Mouse (Mus musculus): Measurements from ENCODE around the gene Cdh15.

Gene Cdh15

DNA sequence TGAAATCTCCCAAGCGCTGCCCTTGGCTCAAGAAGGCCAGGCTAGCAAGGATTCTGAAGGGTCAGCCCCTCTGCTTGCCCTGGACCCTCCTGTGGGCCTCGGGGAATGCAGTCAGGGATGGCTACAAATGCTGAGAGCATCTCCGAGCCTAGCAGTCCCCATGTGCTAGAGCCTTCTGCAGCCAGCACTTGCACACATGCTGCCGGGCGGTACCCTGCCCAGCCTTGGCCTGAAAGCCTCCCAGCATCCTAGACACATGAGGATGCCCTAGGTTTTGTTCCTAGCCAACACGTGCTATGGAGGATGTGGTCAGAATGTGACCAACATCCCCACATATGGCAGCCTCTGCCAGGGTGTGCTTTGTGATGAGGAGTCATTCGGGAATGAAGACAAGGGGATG lies 6.6 kb downstream of the Cdh15 start:
- H3K36me3 ChIP-seq (ENCODE audit: control insufficient read depth, insufficient read depth, low read length, poor library complexity, severe bottlenecking): no peaks in the 10 kb centered on the region
- no peak for DNase-seq (ENCODE audit: low read depth, low spot score)
- H3K27me3 ChIP-seq (ENCODE audit: control insufficient read depth, insufficient read depth, low read length, poor library complexity, severe bottlenecking): no peaks in the 10 kb centered on the region

GRCm38 (mm10) chr8:122855123-122855522 lies 7.4 kb downstream of the Cdh15 start:
- DNase-seq (ENCODE audit: low read depth, low spot score): no peak

GRCm38 (mm10) chr8:122856288-122856687 lies 8.5 kb downstream of the Cdh15 start:
- Histone ChIP-seq H3K27me3 (ENCODE audit: control insufficient read depth, insufficient read depth, low read length, poor library complexity, severe bottlenecking) (no peaks in the 10 kb centered on the region), H3K36me3 (ENCODE audit: control insufficient read depth, insufficient read depth, low read length, poor library complexity, severe bottlenecking) (no peaks in the 10 kb centered on the region)
- DNase-seq (ENCODE audit: low read depth, low spot score): no peak

More at GRCm38 (mm10) chr8:122855123-122855522, 7.4 kb downstream of the Cdh15 start:
- Histone ChIP-seq H3K27me3 (ENCODE audit: control insufficient read depth, insufficient read depth, low read length, poor library complexity, severe bottlenecking) (no peaks in the 10 kb centered on the region), H3K36me3 (ENCODE audit: control insufficient read depth, insufficient read depth, low read length, poor library complexity, severe bottlenecking) (no peaks in the 10 kb centered on the region)

DNA sequence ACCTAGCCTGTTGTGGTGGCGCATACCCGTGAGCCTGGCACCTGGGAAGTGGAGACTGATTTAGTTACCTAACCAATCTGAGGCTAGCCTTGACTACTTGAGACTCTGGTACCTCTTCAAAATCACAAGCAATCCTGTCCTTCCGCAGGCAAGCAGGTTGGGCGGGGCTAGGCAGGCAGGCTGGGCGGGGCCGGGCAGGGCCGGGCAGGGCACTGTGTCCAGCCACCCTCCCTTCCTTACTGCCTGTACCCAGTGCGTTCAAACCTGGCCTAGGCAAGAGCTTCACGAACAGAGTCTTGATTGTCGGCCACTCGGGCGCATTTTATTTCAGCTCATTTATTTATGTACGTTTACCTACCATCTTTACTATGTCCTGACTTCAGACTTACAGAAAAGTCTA lies 12.1 kb downstream of the Cdh15 start:
- Histone ChIP-seq H3K27me3 (ENCODE audit: control insufficient read depth, insufficient read depth, low read length, poor library complexity, severe bottlenecking) (no peaks in the 10 kb centered on the region), H3K36me3 (ENCODE audit: control insufficient read depth, insufficient read depth, low read length, poor library complexity, severe bottlenecking) (no peaks in the 10 kb centered on the region)
- DNase-seq (ENCODE audit: low read depth, low spot score): no peak

DNA sequence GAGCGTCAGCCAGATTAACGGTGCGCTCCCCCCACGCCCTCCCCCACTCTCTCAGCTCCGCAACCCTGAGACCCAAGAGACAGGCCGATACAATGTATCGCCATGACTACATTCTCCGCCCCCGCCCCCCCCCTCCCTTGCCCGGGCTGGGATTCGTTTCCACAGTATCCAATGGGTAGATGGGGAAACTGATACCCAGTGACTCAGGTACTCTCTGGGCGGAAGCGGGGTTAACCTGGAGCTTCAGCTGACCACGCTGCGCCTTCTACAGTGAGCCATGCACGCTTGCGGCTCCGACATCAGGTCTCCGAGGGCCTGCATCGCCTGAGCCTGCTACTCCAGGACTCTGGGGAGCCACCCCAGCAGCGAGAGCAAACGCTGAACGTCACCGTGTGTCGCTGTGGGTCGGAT lies 17.0 kb downstream of the Cdh15 start:
- Histone ChIP-seq H3K36me3 (ENCODE audit: control insufficient read depth, insufficient read depth, low read length, poor library complexity, severe bottlenecking) (no peaks in the 10 kb centered on the region), H3K27me3 (ENCODE audit: control insufficient read depth, insufficient read depth, low read length, poor library complexity, severe bottlenecking) (no peaks in the 10 kb centered on the region)
- no peak for DNase-seq (ENCODE audit: low read depth, low spot score)

GRCm38 (mm10) chr8:122865441-122865840 lies 17.7 kb downstream of the Cdh15 start:
- Histone ChIP-seq H3K27me3 (ENCODE audit: control insufficient read depth, insufficient read depth, low read length, poor library complexity, severe bottlenecking) (no peaks in the 10 kb centered on the region), H3K36me3 (ENCODE audit: control insufficient read depth, insufficient read depth, low read length, poor library complexity, severe bottlenecking) (no peaks in the 10 kb centered on the region)
- DNase-seq (ENCODE audit: low read depth, low spot score): peak; percentile 58

DNA sequence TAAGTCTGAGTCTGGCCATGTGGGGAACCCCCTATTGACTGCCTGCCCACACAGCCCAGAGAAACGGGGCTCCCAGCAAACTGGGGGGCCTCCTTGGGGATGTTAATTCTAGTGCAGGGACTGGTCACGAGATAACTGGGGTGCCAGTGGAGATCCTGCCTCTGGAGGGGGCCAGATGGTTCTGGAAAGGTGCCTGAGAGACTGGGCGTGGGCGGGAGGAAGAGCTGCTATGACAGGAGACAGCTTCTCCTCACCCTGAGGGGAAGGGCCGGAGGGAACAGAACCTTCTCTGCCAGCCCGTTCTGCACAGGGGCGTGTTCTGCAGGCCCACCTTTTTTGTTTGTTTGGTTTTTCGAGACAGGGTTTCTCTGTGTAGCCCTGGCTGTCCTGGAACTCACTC lies 18.5 kb downstream of the Cdh15 start:
- no peaks in the 10 kb centered on the region for H3K36me3 ChIP-seq (ENCODE audit: control insufficient read depth, insufficient read depth, low read length, poor library complexity, severe bottlenecking)
- no peaks in the 10 kb centered on the region for H3K27me3 ChIP-seq (ENCODE audit: control insufficient read depth, insufficient read depth, low read length, poor library complexity, severe bottlenecking)
- DNase-seq (ENCODE audit: low read depth, low spot score): peak; percentile 26

DNA sequence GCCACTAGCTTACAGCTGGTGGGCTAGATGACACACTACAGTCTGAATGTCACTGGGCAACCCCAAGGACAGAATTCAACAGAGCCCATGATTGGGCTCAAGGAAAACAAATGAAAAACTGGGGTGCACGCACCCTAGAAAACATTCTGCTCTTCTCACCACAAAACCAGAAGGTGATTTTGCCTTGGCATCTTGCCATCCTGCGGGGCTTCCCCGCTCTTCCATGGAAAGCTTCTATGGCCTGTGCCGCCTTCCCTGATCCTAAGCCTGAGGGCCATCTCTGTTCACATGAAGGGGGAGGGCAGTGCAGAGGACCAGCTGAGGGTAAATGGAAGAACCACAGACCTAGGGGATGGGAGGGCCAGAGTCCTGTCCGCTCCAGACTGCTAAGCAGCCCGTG lies 20.2 kb downstream of the Cdh15 start:
- H3K27me3 ChIP-seq (ENCODE audit: control insufficient read depth, insufficient read depth, low read length, poor library complexity, severe bottlenecking): no peaks in the 10 kb centered on the region
- H3K36me3 ChIP-seq (ENCODE audit: control insufficient read depth, insufficient read depth, low read length, poor library complexity, severe bottlenecking): no peaks in the 10 kb centered on the region
- no peak for DNase-seq (ENCODE audit: low read depth, low spot score)

DNA sequence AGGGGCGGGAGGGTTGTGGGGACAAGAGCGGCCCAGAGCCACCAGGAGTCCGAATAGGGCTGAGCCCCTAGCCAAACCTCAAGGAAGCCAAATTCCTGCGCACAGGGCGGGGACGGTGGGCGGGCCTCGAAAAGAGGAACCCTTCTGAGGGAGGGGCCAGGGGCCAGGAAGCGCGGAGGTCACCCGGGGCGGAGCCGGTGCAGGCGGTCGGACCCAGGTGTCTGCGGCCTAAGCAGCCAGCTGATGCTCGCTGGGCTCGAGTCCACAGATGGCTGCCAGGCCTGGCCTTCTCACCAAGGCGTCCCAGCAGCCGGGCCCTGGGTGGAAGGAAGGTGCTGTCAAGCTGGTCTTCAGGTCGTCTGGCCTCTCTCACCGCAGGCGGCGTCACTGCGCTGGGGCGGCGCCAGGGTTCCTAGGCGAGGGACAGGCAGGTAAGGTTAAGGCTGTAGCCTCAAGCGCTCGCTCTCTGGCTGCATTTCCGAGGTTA lies 22.7 kb downstream of the Cdh15 start:
- DNase-seq (ENCODE audit: low read depth, low spot score): peak; percentile 91
- no peaks in the 10 kb centered on the region for H3K36me3 ChIP-seq (ENCODE audit: control insufficient read depth, insufficient read depth, low read length, poor library complexity, severe bottlenecking)
- no peaks in the 10 kb centered on the region for H3K27me3 ChIP-seq (ENCODE audit: control insufficient read depth, insufficient read depth, low read length, poor library complexity, severe bottlenecking)

- Histone ChIP-seq H3K27me3 (ENCODE audit: control insufficient read depth, insufficient read depth, low read length, poor library complexity, severe bottlenecking) (no peaks in the 10 kb centered on the region), H3K36me3 (ENCODE audit: control insufficient read depth, insufficient read depth, low read length, poor library complexity, severe bottlenecking) (no peaks in the 10 kb centered on the region)
- no peak for DNase-seq (ENCODE audit: low read depth, low spot score)
Observed at GRCm38 (mm10) chr8:122871663-122872062, 23.9 kb downstream of the Cdh15 start.

- H3K27me3 ChIP-seq (ENCODE audit: control insufficient read depth, insufficient read depth, low read length, poor library complexity, severe bottlenecking): no peaks in the 10 kb centered on the region
- DNase-seq (ENCODE audit: low read depth, low spot score): peak; percentile 62
Observed at GRCm38 (mm10) chr8:122873171-122873570, 25.4 kb downstream of the Cdh15 start.

DNA sequence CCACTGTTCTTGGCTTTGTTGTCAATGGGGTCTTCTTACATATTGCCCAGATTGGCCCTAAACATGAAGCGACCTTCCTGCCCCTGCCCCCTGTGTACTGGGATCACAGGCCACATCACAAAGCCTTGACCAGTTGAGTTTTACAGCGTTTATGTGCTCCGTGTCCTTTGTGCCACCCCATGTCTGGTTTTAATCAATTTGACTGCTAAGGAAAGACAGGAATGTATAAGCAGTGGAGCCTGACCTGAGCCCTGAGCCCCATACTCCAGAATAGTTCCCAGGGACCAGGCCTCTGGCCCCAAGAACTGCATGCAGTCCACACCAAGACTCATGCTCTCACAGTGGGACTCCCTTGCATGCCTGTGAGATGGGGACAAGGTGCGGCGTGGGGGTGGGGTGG lies 27.4 kb downstream of the Cdh15 start:
- Histone ChIP-seq H3K36me3 (ENCODE audit: control insufficient read depth, insufficient read depth, low read length, poor library complexity, severe bottlenecking) (no peaks in the 10 kb centered on the region), H3K27me3 (ENCODE audit: control insufficient read depth, insufficient read depth, low read length, poor library complexity, severe bottlenecking) (no peaks in the 10 kb centered on the region)
- no peak for DNase-seq (ENCODE audit: low read depth, low spot score)

More at GRCm38 (mm10) chr8:122873171-122873570, 25.4 kb downstream of the Cdh15 start:
- H3K36me3 ChIP-seq (ENCODE audit: control insufficient read depth, insufficient read depth, low read length, poor library complexity, severe bottlenecking): no peaks in the 10 kb centered on the region

GRCm38 (mm10) chr8:122878231-122878630 lies 30.5 kb downstream of the Cdh15 start:
- Histone ChIP-seq H3K36me3 (ENCODE audit: control insufficient read depth, insufficient read depth, low read length, poor library complexity, severe bottlenecking) (no peaks in the 10 kb centered on the region; the same call in 1 of the 2 replicates), H3K27me3 (ENCODE audit: control insufficient read depth, insufficient read depth, low read length, poor library complexity, severe bottlenecking) (no peaks in the 10 kb centered on the region)
- DNase-seq (ENCODE audit: low read depth, low spot score): no peak

- Histone ChIP-seq H3K27me3 (ENCODE audit: control insufficient read depth, insufficient read depth, low read length, poor library complexity, severe bottlenecking) (no peaks in the 10 kb centered on the region), H3K36me3 (ENCODE audit: control insufficient read depth, insufficient read depth, low read length, poor library complexity, severe bottlenecking) (peaks cover 6% of the 10 kb centered on the region; the same call in 1 of the 2 replicates)
- DNase-seq (ENCODE audit: low read depth, low spot score): no peak
Observed at GRCm38 (mm10) chr8:122880302-122880701, 32.5 kb downstream of the Cdh15 start.

DNA sequence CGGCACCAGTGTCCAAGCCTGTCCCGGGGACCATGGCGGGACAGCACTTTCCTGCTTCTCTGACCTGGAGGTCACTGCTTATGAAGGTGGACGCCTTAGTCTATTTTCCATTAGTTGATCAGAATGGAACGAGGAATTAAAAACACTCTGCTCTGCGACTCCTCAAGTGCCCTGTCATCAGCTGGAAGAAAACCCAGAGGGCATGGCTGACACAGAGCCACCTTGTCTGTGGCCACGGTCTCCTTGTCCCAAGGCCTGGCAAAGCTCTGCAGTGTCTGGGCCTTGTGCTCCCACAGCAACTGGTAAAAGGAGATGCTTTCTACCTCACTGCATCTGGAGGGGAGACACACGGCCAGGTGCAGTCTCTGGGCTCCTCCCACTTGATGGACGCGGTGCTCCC lies 35.9 kb downstream of the Cdh15 start:
- H3K27me3 ChIP-seq (ENCODE audit: control insufficient read depth, insufficient read depth, low read length, poor library complexity, severe bottlenecking): no peaks in the 10 kb centered on the region
- peaks cover 13% of the 10 kb centered on the region; the same call in 1 of the 2 replicates for H3K36me3 ChIP-seq (ENCODE audit: control insufficient read depth, insufficient read depth, low read length, poor library complexity, severe bottlenecking)
- no peak for DNase-seq (ENCODE audit: low read depth, low spot score)

DNA sequence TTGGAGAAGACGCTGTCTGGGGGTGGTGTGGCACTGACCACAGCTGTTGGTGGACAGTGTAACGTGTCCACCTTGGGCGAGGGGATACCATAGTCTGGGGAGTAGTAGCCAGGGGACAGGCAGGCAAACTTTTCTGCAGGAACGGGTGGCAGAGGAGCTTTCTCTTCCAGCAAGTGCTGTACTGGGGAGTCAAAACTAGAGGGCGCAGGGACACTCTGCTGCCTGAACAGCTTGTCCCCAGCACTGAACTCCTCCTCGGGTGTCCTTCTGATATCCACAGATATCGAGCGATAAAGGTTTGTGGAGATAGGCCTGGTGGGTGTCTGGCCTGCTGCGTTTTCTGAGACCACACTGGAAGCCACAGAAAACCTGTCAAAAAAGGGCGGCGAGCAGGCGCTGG lies 43.7 kb downstream of the Cdh15 start:
- Histone ChIP-seq H3K27me3 (ENCODE audit: control insufficient read depth, insufficient read depth, low read length, poor library complexity, severe bottlenecking) (no peaks in the 10 kb centered on the region), H3K36me3 (ENCODE audit: control insufficient read depth, insufficient read depth, low read length, poor library complexity, severe bottlenecking) (peaks cover 25% of the 10 kb centered on the region)
- DNase-seq (ENCODE audit: low read depth, low spot score): no peak
